ENCODE assay signal across 8 mouse cellular contexts in the genomic region with DNA sequence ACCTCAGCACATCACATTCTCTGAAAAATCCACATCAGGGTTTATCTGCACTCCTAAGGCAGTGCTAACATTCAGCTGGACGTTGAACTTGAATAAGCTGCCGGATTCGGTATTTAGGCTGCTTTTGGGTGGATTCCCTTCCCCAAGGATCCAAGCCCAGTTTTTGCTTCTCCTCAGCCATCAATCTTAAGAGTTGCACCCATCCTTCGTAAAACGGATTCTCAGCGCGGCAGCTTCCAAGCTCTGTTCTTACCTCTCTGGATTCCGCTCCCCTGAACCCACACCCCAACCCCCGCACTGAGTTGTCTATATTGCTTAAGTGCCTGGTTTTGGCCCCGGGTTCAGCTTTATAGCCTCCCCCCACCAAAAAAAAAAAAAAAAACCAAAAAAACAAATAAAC. TPM values are rescaled to one million over a fixed set of nuclear protein-coding genes. Genes with fewer than 3 reads are reported as not detected.
DNase-seq lines count a peak whose midpoint lies in the region; ATAC-seq and TF ChIP-seq lines count a peak whose summit lies in the region.

No protein-coding gene starts in this region.

- H3K27me3 ChIP-seq in embryonic facial prominence, embryonic 13.5 days, result peaks cover 27% of the 10 kb centered on the region
- H3K27me3 ChIP-seq in kidney, embryonic 16.5 days (ENCODE audit: insufficient read depth, low read length), result peaks cover 13% of the 10 kb centered on the region
- H3K27me3 ChIP-seq in myocyte (ENCODE audit: control insufficient read depth, insufficient read depth, insufficient read length), result peaks cover 12% of the 10 kb centered on the region

- no peaks in the 10 kb centered on the region for H3K36me3 ChIP-seq in embryonic facial prominence, embryonic 13.5 days
- no peaks in the 10 kb centered on the region for H3K36me3 ChIP-seq in kidney, embryonic 16.5 days (ENCODE audit: insufficient read depth, low read length)
- H3K36me3 ChIP-seq in myocyte (ENCODE audit: control insufficient read depth, insufficient read depth), result no peaks in the 10 kb centered on the region

- no peak for ATAC-seq in embryonic facial prominence, embryonic 13.5 days (ENCODE audit: insufficient number of reproducible peaks, insufficient read depth, low FRiP score, low TSS enrichment, low read depth)
- no peak for ATAC-seq in kidney, embryonic 16.5 days (ENCODE audit: low FRiP score, low TSS enrichment)
- no peak for ATAC-seq in activated CD4-positive, CD25-positive, alpha-beta regulatory T cell, adult 4 months

- 4% methylated on average over 10 of the region's 10 CpGs for WGBS in embryonic facial prominence, embryonic 13.5 days
- 3% methylated on average over 10 of the region's 10 CpGs for WGBS in kidney, embryonic 16.5 days

- no peak overlapping the region for H3ac ChIP-seq in myocyte (ENCODE audit: control insufficient read depth, insufficient read length)

- H3K9ac ChIP-seq in embryonic facial prominence, embryonic 13.5 days, result peak overlapping the region; percentile 94
- peak overlapping the region; percentile 53; the same call in 1 of the 2 replicates for H3K9ac ChIP-seq in kidney, embryonic 16.5 days (replicated peaks; ENCODE audit: low read length)

- no peak for TF ChIP-seq POLR2A in myocyte (IDR thresholded peaks at IDR 0.05; ENCODE audit: insufficient read length, low read depth)

- peaks cover 47% of the 10 kb centered on the region for H3K4me1 ChIP-seq in embryonic facial prominence, embryonic 13.5 days
- peaks cover 28% of the 10 kb centered on the region for H3K4me1 ChIP-seq in kidney, embryonic 16.5 days (ENCODE audit: insufficient read depth, low read length)

- H3K79me2 ChIP-seq in myocyte (ENCODE audit: control insufficient read depth, insufficient read depth), result no peaks in the 10 kb centered on the region

- peak overlapping the region; percentile 74 for H3K4me2 ChIP-seq in embryonic facial prominence, embryonic 13.5 days
- H3K4me2 ChIP-seq in kidney, embryonic 16.5 days (replicated peaks; ENCODE audit: low read depth, low read length), result peak overlapping the region; percentile 96
- H3K4me2 ChIP-seq in myocyte (ENCODE audit: low read depth), result no peak overlapping the region

- peak; percentile 60 for DNase-seq in kidney, adult 9 months
- no peak for DNase-seq in kidney, adult 11 months
- DNase-seq in ZHBTc4 (ENCODE audit: low read depth, low spot score), result peak; percentile 62
- DNase-seq in urinary bladder, adult 2 months (ENCODE audit: low spot score), result no peak

- H3K9me3 ChIP-seq in embryonic facial prominence, embryonic 13.5 days, result no peaks in the 10 kb centered on the region; the same call in 1 of the 2 replicates
- H3K9me3 ChIP-seq in kidney, embryonic 16.5 days (ENCODE audit: low read length), result no peaks in the 10 kb centered on the region

- H3K27ac ChIP-seq in embryonic facial prominence, embryonic 13.5 days, result peak overlapping the region; percentile 98
- peak overlapping the region; percentile 97 for H3K27ac ChIP-seq in kidney, embryonic 16.5 days (ENCODE audit: low read length)

- H3K4me3 ChIP-seq in embryonic facial prominence, embryonic 13.5 days, result peak overlapping the region; percentile 97
- H3K4me3 ChIP-seq in kidney, embryonic 16.5 days (ENCODE audit: low read length), result peak overlapping the region; percentile 94
- H3K4me3 ChIP-seq in myocyte, result peak overlapping the region; percentile 23

TF ChIP-seq in myocyte, 11 proteins besides CTCF, POLR2A, EP300 and RAD21:
- TF ChIP-seq MYOD1 (IDR thresholded peaks at IDR 0.05; ENCODE audit: control insufficient read depth in 1 of 3, insufficient read length in 2 of 3, low read depth in 2 of 3) (no peak), REST (IDR thresholded peaks at IDR 0.05; ENCODE audit: insufficient read depth, insufficient read length) (no peak), SRF (IDR thresholded peaks at IDR 0.05; ENCODE audit: control insufficient read depth, insufficient read length, low read depth) (no peak), CEBPB (IDR thresholded peaks at IDR 0.05; ENCODE audit: insufficient read depth, poor library complexity, severe bottlenecking) (no peak), USF1 (IDR thresholded peaks at IDR 0.05; ENCODE audit: low read depth) (no peak), MAX (IDR thresholded peaks at IDR 0.05; ENCODE audit: low read depth) (no peak)
TF ChIP-seq in myocyte: peak in this region for 0.

RNA-seq across cellular contexts. Expression of gene Adgrl1, which starts 1.4 kb away (rescaled TPM):
- 30.5 and 31.6 TPM in 2 replicates for polyA plus RNA-seq in embryonic facial prominence, embryonic 13.5 days (2015; fragmentation: Nextera tagmentation; extraction: Ambion mirVana)
- polyA plus RNA-seq in kidney, embryonic 16.5 days (2015; fragmentation: Nextera tagmentation; extraction: Ambion mirVana), result 17.8 and 19.6 TPM in 2 replicates
- polyA plus RNA-seq in myocyte (2012; fragmentation: generic; extraction: Trizol), result 11.5 TPM
- polyA plus RNA-seq in activated CD4-positive, CD25-positive, alpha-beta regulatory T cell, adult 4 months (2017; shearing (Covaris generic)), result 10 to 100 TPM in 1 of 2 experiments, 1 to 10 TPM in 1; 9.3 to 11.0 TPM
- polyA plus RNA-seq in urinary bladder, adult 2 months (2012; rRNA removed), result 39.4 and 48.3 TPM in 2 replicates

RNA-seq across cellular contexts. Expression of gene Gm10644, which starts 56.5 kb away (rescaled TPM):
- polyA plus RNA-seq in embryonic facial prominence, embryonic 13.5 days (2015; fragmentation: Nextera tagmentation; extraction: Ambion mirVana), result 0.55 and 0.63 TPM in 2 replicates
- polyA plus RNA-seq in kidney, embryonic 16.5 days (2015; fragmentation: Nextera tagmentation; extraction: Ambion mirVana), result 0.85 and 1.0 TPM in 2 replicates
- polyA plus RNA-seq in myocyte (2012; fragmentation: generic; extraction: Trizol), result 0.11 TPM
- under 1 TPM; 0.24 to 0.66 TPM for polyA plus RNA-seq in activated CD4-positive, CD25-positive, alpha-beta regulatory T cell, adult 4 months (2017; shearing (Covaris generic))
- 0.69 and 0.96 TPM in 2 replicates for polyA plus RNA-seq in urinary bladder, adult 2 months (2012; rRNA removed)

RNA-seq across cellular contexts. Expression of gene Asf1b, which starts 56.9 kb away (rescaled TPM):
- polyA plus RNA-seq in embryonic facial prominence, embryonic 13.5 days (2015; fragmentation: Nextera tagmentation; extraction: Ambion mirVana), result 58.0 and 61.3 TPM in 2 replicates
- polyA plus RNA-seq in kidney, embryonic 16.5 days (2015; fragmentation: Nextera tagmentation; extraction: Ambion mirVana), result 58.2 and 65.1 TPM in 2 replicates
- polyA plus RNA-seq in myocyte (2012; fragmentation: generic; extraction: Trizol), result 36.8 TPM
- polyA plus RNA-seq in activated CD4-positive, CD25-positive, alpha-beta regulatory T cell, adult 4 months (2017; shearing (Covaris generic)), result 10 to 100 TPM; 69.0 to 76.6 TPM
- polyA plus RNA-seq in urinary bladder, adult 2 months (2012; rRNA removed), result 2.3 and 3.1 TPM in 2 replicates

Comparison
In these comparisons a context has a peak if more than half of its experiments do, and no peak if none do; other contexts are left out.
1. DNase-seq: peak in kidney, adult 9 months (single experiment) and ZHBTc4 (single experiment); none in kidney, adult 11 months (single experiment) and urinary bladder, adult 2 months (single experiment).
2. H3K4me3 ChIP-seq: peak in every context shown above with its lines; median percentile 97 in embryonic facial prominence, embryonic 13.5 days; 94 in kidney, embryonic 16.5 days; 23 in myocyte.